Mouse (Mus musculus) MEL (cell line): ENCODE measurements around the gene Babam1. TPM values are rescaled to one million over a fixed set of nuclear protein-coding genes. Genes with fewer than 3 reads are reported as not detected.

Source experiments
- DNase-seq: peaks from one replicate; pipeline ENCODE4 v3.0.0; 2011; ENCODE audit warnings: low read depth, low spot score
- H3K27ac ChIP-seq: 2 replicates; pipeline ENCODE4 v1.5.1; 2012; ENCODE audit warnings: low read depth, mild to moderate bottlenecking, control low read depth, low read length, moderate library complexity; ENCODE audit not compliant: control insufficient read depth
- H3K27me3 ChIP-seq, 2 experiments: fragments of 150-350 bp in 1 of 2; sonication (generic) in 1 of 2; 2 replicates each; pipeline ENCODE4 v1.6.1; 2012; ENCODE audit warnings: low read length in 2 of 2, mild to moderate bottlenecking in 2 of 2, improper control_type of control experiment in 1 of 2, moderate library complexity in 1 of 2; ENCODE audit not compliant: insufficient read depth in 2 of 2, control insufficient read depth in 1 of 2
- H3K36me3 ChIP-seq, 2 experiments: 2 replicates each; pipeline ENCODE4 v1.6.1; 2012 to 2014; ENCODE audit warnings: low read length in 2 of 2, improper control_type of control experiment in 1 of 2, inconsistent platforms in 1 of 2, mild to moderate bottlenecking in 1 of 2; ENCODE audit not compliant: insufficient read depth in 2 of 2, control insufficient read depth in 1 of 2
- H3K4me1 ChIP-seq, 2 experiments: fragments of 150-350 bp in 1 of 2; sonication (generic) in 1 of 2; 2 replicates each; pipeline ENCODE4 v1.6.1; 2012; ENCODE audit warnings: low read length in 2 of 2, improper control_type of control experiment in 1 of 2, mild to moderate bottlenecking in 1 of 2; ENCODE audit not compliant: insufficient read depth in 2 of 2, control insufficient read depth in 1 of 2
- H3K4me3 ChIP-seq, 2 experiments: fragments of 150-350 bp in 1 of 2; sonication (generic) in 1 of 2; 2 replicates each; pipeline ENCODE4 v1.5.1; 2012; ENCODE audit warnings: low read depth in 2 of 2, low read length in 2 of 2, mild to moderate bottlenecking in 2 of 2, moderate library complexity in 2 of 2, control low read depth in 1 of 2, improper control_type of control experiment in 1 of 2; ENCODE audit not compliant: control insufficient read depth in 1 of 2, insufficient read depth in 1 of 2
- H3K79me2 ChIP-seq: 2 replicates; pipeline ENCODE4 v1.6.1; 2012; ENCODE audit warnings: mild to moderate bottlenecking, low read length, moderate library complexity; ENCODE audit not compliant: control insufficient read depth, poor library complexity, insufficient read depth
- H3K9ac ChIP-seq: 2 replicates; pipeline ENCODE4 v1.6.1; 2012; ENCODE audit warnings: low read depth, mild to moderate bottlenecking, control low read depth, low read length, moderate library complexity; ENCODE audit not compliant: control insufficient read depth, poor library complexity, severe bottlenecking
- H3K9me3 ChIP-seq: fragments of 150-350 bp; sonication (generic); replicated peaks from 2 replicates; pipeline ENCODE4 v1.6.1; 2012; ENCODE audit warnings: mild to moderate bottlenecking, low read length, improper control_type of control experiment, moderate library complexity; ENCODE audit not compliant: insufficient read depth
- BHLHE40 ChIP-seq: IDR thresholded peaks from 2 replicates; pipeline ENCODE4 v1.6.1; 2012; ENCODE audit warnings: low read depth, mild to moderate bottlenecking, inconsistent platforms, low read length, improper control_type of control experiment, borderline replicate concordance
- CHD1 ChIP-seq: IDR thresholded peaks from 2 replicates; pipeline ENCODE4 v1.6.1; 2012; ENCODE audit warnings: low read depth, mild to moderate bottlenecking, inconsistent platforms, low read length, improper control_type of control experiment
- ETS1 ChIP-seq: IDR thresholded peaks from 2 replicates; pipeline ENCODE4 v1.6.1; 2012; ENCODE audit warnings: low read depth, mild to moderate bottlenecking, inconsistent platforms, low read length, improper control_type of control experiment, moderate library complexity
- GABPA ChIP-seq: IDR thresholded peaks from 2 replicates; pipeline ENCODE4 v1.6.1; 2012; ENCODE audit warnings: low read depth, mild to moderate bottlenecking, inconsistent platforms, low read length, improper control_type of control experiment, moderate library complexity
- HCFC1 ChIP-seq: IDR thresholded peaks from 2 replicates; pipeline ENCODE4 v1.6.1; 2012; ENCODE audit warnings: low read depth, mild to moderate bottlenecking, inconsistent platforms, low read length, improper control_type of control experiment, moderate library complexity
- MAZ ChIP-seq: IDR thresholded peaks from 2 replicates; pipeline ENCODE4 v1.6.1; 2012; ENCODE audit warnings: low read depth, mild to moderate bottlenecking, inconsistent platforms, low read length, improper control_type of control experiment
- MEF2A ChIP-seq: IDR thresholded peaks from 2 replicates; pipeline ENCODE4 v1.6.1; 2014; ENCODE audit warnings: low read depth, mild to moderate bottlenecking, inconsistent platforms, low read length, improper control_type of control experiment; ENCODE audit not compliant: poor library complexity, insufficient replicate concordance, severe bottlenecking; ENCODE audit errors: extremely low read depth
- MXI1 ChIP-seq: IDR thresholded peaks from 2 replicates; pipeline ENCODE4 v1.6.1; 2011; ENCODE audit warnings: mild to moderate bottlenecking, low read depth, low read length, improper control_type of control experiment
- MYB ChIP-seq: IDR thresholded peaks from 2 replicates; pipeline ENCODE4 v1.6.1; 2011; ENCODE audit warnings: mild to moderate bottlenecking, low read depth, low read length, improper control_type of control experiment
- MYC ChIP-seq: IDR thresholded peaks from 2 replicates; pipeline ENCODE4 v1.6.1; 2011; ENCODE audit warnings: low read depth, mild to moderate bottlenecking, low read length, improper control_type of control experiment, moderate library complexity
- NRF1 ChIP-seq: IDR thresholded peaks from 2 replicates; pipeline ENCODE4 v1.6.1; 2014; ENCODE audit warnings: low read depth, mild to moderate bottlenecking, inconsistent platforms, low read length, improper control_type of control experiment, moderate library complexity; ENCODE audit not compliant: poor library complexity, insufficient read depth, severe bottlenecking
- POLR2AphosphoS2 ChIP-seq: IDR thresholded peaks from 2 replicates; pipeline ENCODE4 v1.6.1; 2011; ENCODE audit warnings: low read length, improper control_type of control experiment
- RAD21 ChIP-seq: IDR thresholded peaks from 2 replicates; pipeline ENCODE4 v1.6.1; 2011; ENCODE audit warnings: mild to moderate bottlenecking, low read depth, low read length, improper control_type of control experiment
- TCF12 ChIP-seq: IDR thresholded peaks from 2 replicates; pipeline ENCODE4 v1.6.1; 2014; ENCODE audit warnings: low read depth, mild to moderate bottlenecking, inconsistent platforms, low read length, improper control_type of control experiment, moderate library complexity
- UBTF ChIP-seq: IDR thresholded peaks from 2 replicates; pipeline ENCODE4 v1.6.1; 2012; ENCODE audit warnings: low read depth, mild to moderate bottlenecking, inconsistent platforms, low read length, improper control_type of control experiment, moderate library complexity, borderline replicate concordance; ENCODE audit not compliant: insufficient read depth
- ZC3H11A ChIP-seq: IDR thresholded peaks from 2 replicates; pipeline ENCODE4 v1.6.1; 2012; ENCODE audit warnings: low read depth, mild to moderate bottlenecking, inconsistent platforms, low read length, improper control_type of control experiment
- ZKSCAN1 ChIP-seq: IDR thresholded peaks from 2 replicates; pipeline ENCODE4 v1.6.1; 2012; ENCODE audit warnings: low read depth, mild to moderate bottlenecking, inconsistent platforms, low read length, improper control_type of control experiment, moderate library complexity
- ZMIZ1 ChIP-seq: IDR thresholded peaks from 2 replicates; pipeline ENCODE4 v1.6.1; 2012; ENCODE audit warnings: low read depth, mild to moderate bottlenecking, inconsistent platforms, low read length, improper control_type of control experiment, moderate library complexity
- ZNF384 ChIP-seq: IDR thresholded peaks from 2 replicates; pipeline ENCODE4 v1.6.1; 2012; ENCODE audit warnings: low read depth, mild to moderate bottlenecking, inconsistent platforms, low read length, improper control_type of control experiment
- polyA plus RNA-seq, 2 experiments: library from polyadenylated mRNA; stranded (reverse) in 1 of 2; unstranded in 1 of 2; fragments of >175 nt in 1 of 2; fragments of >200 nt in 1 of 2; gene quantifications; 2 replicates each; pipeline versions ENCODE4 v1.2.1 to v1.2.4; 2012; ENCODE audit warnings: low replicate concordance in 2 of 2, low read depth in 1 of 2; ENCODE audit not compliant: insufficient read length in 2 of 2, insufficient read depth in 1 of 2, missing spikeins in 1 of 2
- total RNA-seq: library from RNA; depleted of rRNA; stranded (reverse); fragments of 300-350 nt; gene quantifications from 2 replicates; pipeline ENCODE4 v1.2.3, GENCODE M21; 2012

Gene Babam1
- total and polyA plus RNA-seq, 3 experiments, result 54.5 to 132 TPM; not detected in 1

- 0 out of 2 replicates have a peak, but pooled peaks have one; percentile 16 for TF ChIP-seq MAZ
Measured at GRCm38 (mm10) chr8:71406099-71407015, 9.7 kb downstream of the Babam1 start (continued).

GRCm38 (mm10) chr8:71407441-71407840 lies 10.8 kb downstream of the Babam1 start:
- Histone ChIP-seq H3K27me3 (no peaks in the 10 kb centered on the region), H3K27ac (no peak overlapping the region), H3K4me1 (peaks cover 0 to 22% of the 10 kb centered on the region in 2 experiments; a peak in 2 of 4 replicates), H3K9ac (no peak overlapping the region), H3K36me3 (peaks cover 0 to 11% of the 10 kb centered on the region in 2 experiments; a peak in 2 of 4 replicates), H3K4me3 (no peak overlapping the region), H3K9me3 (no peaks in the 10 kb centered on the region), H3K79me2 (peaks cover 26% of the 10 kb centered on the region)
- TF ChIP-seq UBTF (no peak), GABPA (no peak), CHD1 (no peak), NRF1 (no peak), MYC (no peak), ZNF384 (no peak), ZMIZ1 (no peak), BHLHE40 (no peak), ZC3H11A (no peak), HCFC1 (no peak), ZKSCAN1 (no peak), MXI1 (no peak), TCF12 (no peak), MEF2A (no peak)
- DNase-seq, result no peak

- Histone ChIP-seq H3K4me3 (no peak overlapping the region), H3K27me3 (no peaks in the 10 kb centered on the region), H3K9me3 (no peaks in the 10 kb centered on the region), H3K27ac (no peak overlapping the region), H3K4me1 (peaks cover 0 to 22% of the 10 kb centered on the region in 2 experiments; a peak in 2 of 4 replicates), H3K9ac (no peak overlapping the region), H3K79me2 (peaks cover 26% of the 10 kb centered on the region), H3K36me3 (peaks cover 0 to 11% of the 10 kb centered on the region in 2 experiments; a peak in 2 of 4 replicates)
- DNase-seq, result no peak
- TF ChIP-seq HCFC1, result no peak
- no peak for TF ChIP-seq ZNF384
- TF ChIP-seq CHD1, result no peak
- TF ChIP-seq ETS1, result no peak
- TF ChIP-seq BHLHE40, result no peak
- TF ChIP-seq UBTF, result no peak
- no peak for TF ChIP-seq ZMIZ1
- TF ChIP-seq POLR2AphosphoS2, result no peak
- no peak for TF ChIP-seq RAD21
- no peak for TF ChIP-seq ZKSCAN1
- TF ChIP-seq MYB, result no peak
Measured at GRCm38 (mm10) chr8:71408231-71408630, 11.6 kb downstream of the Babam1 start.
